Mouse (Mus musculus): ENCODE results near the gene Enox1. TPM values are rescaled to one million over a fixed set of nuclear protein-coding genes. Genes with fewer than 3 reads are reported as not detected.

Enox1 gene
- polyA plus RNA-seq, 1 experiment from 2014 or later = 0.09 TPM

GRCm38 (mm10) chr14:77509042-77509441 is 352.5 kb downstream of the Enox1 start:
- H3K27ac ChIP-seq (ENCODE audit: low read depth) = no peak overlapping the region
- no peaks in the 10 kb centered on the region for H3K9me3 ChIP-seq (ENCODE audit: low read length)
- DNase-seq (no peak), ATAC-seq (no peak)
- WGBS (ENCODE audit: insufficient replicate concordance) = 73% methylated on average over 6 of the region's 6 CpGs
- TF ChIP-seq CTCF (IDR thresholded peaks at IDR 0.05; ENCODE audit: low read depth) (no peak), EP300 (IDR thresholded peaks at IDR 0.05; ENCODE audit: low read depth) (no peak)
- H3K27me3 ChIP-seq (ENCODE audit: insufficient read depth, low read length) = no peaks in the 10 kb centered on the region
- no peaks in the 10 kb centered on the region for H3K36me3 ChIP-seq (replicated peaks; ENCODE audit: insufficient read depth, low read length)
- H3K4me2 ChIP-seq (ENCODE audit: low read depth, low read length) = no peak overlapping the region
- no peaks in the 10 kb centered on the region for H3K4me1 ChIP-seq (ENCODE audit: insufficient read depth)
- no peak overlapping the region for H3K4me3 ChIP-seq (ENCODE audit: low read depth, low read length)
- H3K9ac ChIP-seq (replicated peaks) = no peak overlapping the region

- WGBS (ENCODE audit: insufficient replicate concordance) = 74% methylated on average over 3 of the region's 3 CpGs
- H3K27ac ChIP-seq (ENCODE audit: low read depth) = no peak overlapping the region
- H3K4me2 ChIP-seq (ENCODE audit: low read depth, low read length) = no peak overlapping the region
- no peak overlapping the region for H3K9ac ChIP-seq (replicated peaks)
- no peak overlapping the region for H3K4me3 ChIP-seq (ENCODE audit: low read depth, low read length)
- no peaks in the 10 kb centered on the region for H3K4me1 ChIP-seq (ENCODE audit: insufficient read depth)
- no peaks in the 10 kb centered on the region for H3K27me3 ChIP-seq (ENCODE audit: insufficient read depth, low read length)
- DNase-seq = no peak
- H3K9me3 ChIP-seq (ENCODE audit: low read length) = no peaks in the 10 kb centered on the region
- no peak for TF ChIP-seq CTCF (IDR thresholded peaks at IDR 0.05; ENCODE audit: low read depth)
- TF ChIP-seq EP300 (IDR thresholded peaks at IDR 0.05; ENCODE audit: low read depth) = no peak
- no peak for ATAC-seq
- H3K36me3 ChIP-seq (replicated peaks; ENCODE audit: insufficient read depth, low read length) = no peaks in the 10 kb centered on the region
Measured at GRCm38 (mm10) chr14:77509924-77510323, 353.4 kb downstream of the Enox1 start.

DNA sequence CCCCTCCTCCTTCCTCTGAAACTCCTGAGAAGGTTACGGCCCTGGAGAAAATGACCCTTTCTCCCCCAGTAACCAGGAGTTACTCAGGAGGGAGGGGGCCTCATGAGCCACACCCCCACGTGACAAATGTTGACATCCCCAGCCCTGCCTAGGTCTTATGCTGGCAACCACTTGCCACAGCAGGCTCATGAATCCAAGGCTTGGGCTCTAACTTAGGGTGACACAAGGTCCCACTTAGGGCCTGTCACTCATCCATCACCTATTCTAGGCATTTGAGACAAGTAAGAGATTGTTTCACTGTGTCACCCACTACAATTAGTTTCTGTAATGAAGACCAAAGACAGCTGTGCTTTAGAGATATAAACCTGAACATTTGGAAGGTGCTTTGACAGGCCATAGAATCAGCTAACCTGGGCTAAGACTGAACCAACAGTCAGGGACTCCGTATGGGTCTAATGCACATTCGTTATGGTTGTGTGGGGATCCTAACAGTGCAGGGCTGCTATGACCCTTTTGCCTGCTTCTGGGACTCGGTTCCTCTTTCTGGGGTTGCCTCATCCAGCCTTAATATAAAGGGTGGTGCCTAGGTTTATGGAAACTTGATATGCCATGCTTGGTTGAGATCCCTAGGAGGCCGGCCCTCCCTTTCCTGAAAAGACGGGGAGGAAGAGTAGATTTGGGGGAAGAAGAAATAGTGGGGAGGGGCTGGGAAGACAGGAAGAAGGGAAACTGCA is 354.7 kb downstream of the Enox1 start:
- Histone ChIP-seq H3K36me3 (replicated peaks; ENCODE audit: insufficient read depth, low read length) (no peaks in the 10 kb centered on the region), H3K9ac (replicated peaks) (no peak overlapping the region), H3K4me3 (ENCODE audit: low read depth, low read length) (no peak overlapping the region), H3K9me3 (ENCODE audit: low read length) (no peaks in the 10 kb centered on the region), H3K4me2 (ENCODE audit: low read depth, low read length) (no peak overlapping the region), H3K27me3 (ENCODE audit: insufficient read depth, low read length) (no peaks in the 10 kb centered on the region), H3K4me1 (ENCODE audit: insufficient read depth) (no peaks in the 10 kb centered on the region), H3K27ac (ENCODE audit: low read depth) (no peak overlapping the region)
- 59% methylated on average over 7 of the region's 7 CpGs for WGBS (ENCODE audit: insufficient replicate concordance)
- DNase-seq (no peak), ATAC-seq (no peak)
- TF ChIP-seq CTCF (IDR thresholded peaks at IDR 0.05; ENCODE audit: low read depth) (no peak), EP300 (IDR thresholded peaks at IDR 0.05; ENCODE audit: low read depth) (no peak)

DNA sequence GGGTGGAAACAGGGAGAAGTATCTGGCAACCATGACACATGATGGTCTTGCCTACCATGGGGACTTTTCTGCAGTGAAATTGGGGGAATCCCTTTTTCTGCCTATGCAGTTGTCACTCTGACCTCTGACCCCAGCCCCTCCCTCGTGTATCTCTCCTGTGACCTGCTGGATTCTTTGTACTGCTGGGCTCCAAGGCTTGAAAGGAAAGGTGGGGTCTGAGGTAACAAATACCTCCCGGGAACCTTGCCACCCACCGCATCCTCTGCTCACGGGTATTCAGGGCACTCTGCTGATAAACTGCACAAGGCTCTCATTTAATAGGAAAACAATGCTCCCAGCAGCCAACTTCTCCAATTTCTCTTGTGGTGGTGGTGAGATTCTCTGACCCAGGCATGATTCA is 361.5 kb downstream of the Enox1 start:
- ATAC-seq = no peak
- WGBS (ENCODE audit: insufficient replicate concordance) = 66% methylated on average over 4 of the region's 4 CpGs
- peaks cover 5% of the 10 kb centered on the region; the same call in 1 of the 2 replicates for H3K4me1 ChIP-seq (ENCODE audit: insufficient read depth)

GRCm38 (mm10) chr14:77518941-77519695 is 362.6 kb downstream of the Enox1 start:
- Histone ChIP-seq H3K4me1 (ENCODE audit: insufficient read depth) (peaks cover 5% of the 10 kb centered on the region; the same call in 1 of the 2 replicates), H3K27me3 (ENCODE audit: insufficient read depth, low read length) (no peaks in the 10 kb centered on the region), H3K36me3 (replicated peaks; ENCODE audit: insufficient read depth, low read length) (no peaks in the 10 kb centered on the region), H3K4me2 (ENCODE audit: low read depth, low read length) (no peak overlapping the region), H3K27ac (ENCODE audit: low read depth) (no peak overlapping the region), H3K9me3 (ENCODE audit: low read length) (no peaks in the 10 kb centered on the region), H3K4me3 (ENCODE audit: low read depth, low read length) (no peak overlapping the region), H3K9ac (replicated peaks) (no peak overlapping the region)
- DNase-seq (no peak), ATAC-seq (no peak)
- 36% methylated on average over 7 of the region's 7 CpGs for WGBS (ENCODE audit: insufficient replicate concordance)
- TF ChIP-seq CTCF (IDR thresholded peaks at IDR 0.05; ENCODE audit: low read depth) (no peak), EP300 (IDR thresholded peaks at IDR 0.05; ENCODE audit: low read depth) (no peak)

More for the DNA sequence above, 361.5 kb downstream of the Enox1 start:
- H3K4me2 ChIP-seq (ENCODE audit: low read depth, low read length) = no peak overlapping the region
- no peak overlapping the region for H3K27ac ChIP-seq (ENCODE audit: low read depth)
- H3K4me3 ChIP-seq (ENCODE audit: low read depth, low read length) = no peak overlapping the region
- H3K27me3 ChIP-seq (ENCODE audit: insufficient read depth, low read length) = no peaks in the 10 kb centered on the region
- no peaks in the 10 kb centered on the region for H3K36me3 ChIP-seq (replicated peaks; ENCODE audit: insufficient read depth, low read length)
- no peak for TF ChIP-seq CTCF (IDR thresholded peaks at IDR 0.05; ENCODE audit: low read depth)
- TF ChIP-seq EP300 (IDR thresholded peaks at IDR 0.05; ENCODE audit: low read depth) = no peak
- DNase-seq = no peak
- H3K9ac ChIP-seq (replicated peaks) = no peak overlapping the region
- H3K9me3 ChIP-seq (ENCODE audit: low read length) = no peaks in the 10 kb centered on the region

GRCm38 (mm10) chr14:77519701-77520100 is 363.1 kb downstream of the Enox1 start:
- Histone ChIP-seq H3K27ac (ENCODE audit: low read depth) (no peak overlapping the region), H3K27me3 (ENCODE audit: insufficient read depth, low read length) (no peaks in the 10 kb centered on the region), H3K4me2 (ENCODE audit: low read depth, low read length) (no peak overlapping the region), H3K4me3 (ENCODE audit: low read depth, low read length) (no peak overlapping the region), H3K4me1 (ENCODE audit: insufficient read depth) (peaks cover 5% of the 10 kb centered on the region; the same call in 1 of the 2 replicates), H3K36me3 (replicated peaks; ENCODE audit: insufficient read depth, low read length) (no peaks in the 10 kb centered on the region), H3K9ac (replicated peaks) (no peak overlapping the region), H3K9me3 (ENCODE audit: low read length) (no peaks in the 10 kb centered on the region)
- no peak for TF ChIP-seq EP300 (IDR thresholded peaks at IDR 0.05; ENCODE audit: low read depth)
- TF ChIP-seq CTCF (IDR thresholded peaks at IDR 0.05; ENCODE audit: low read depth) = no peak
- ATAC-seq (no peak), DNase-seq (no peak)
- WGBS (ENCODE audit: insufficient replicate concordance) = 74% methylated on average over 1 of the region's 1 CpGs
